Mouse (Mus musculus) liver, embryonic 15.5 days (tissue): ENCODE results near the gene Kctd18. TPM values are rescaled to one million over a fixed set of nuclear protein-coding genes. Genes with fewer than 3 reads are reported as not detected.

Source experiments
- ATAC-seq: fragments of 200-750 bp; cut with Nextera tagmentation; 2 replicates; pipeline ENCODE4 v1.8.0; 2017; ENCODE audit warnings: moderate number of reproducible peaks, mild to moderate bottlenecking, moderate library complexity; ENCODE audit not compliant: insufficient read depth
- H3K27ac ChIP-seq: fragments of 300-500 bp; sonication (generic); replicated peaks from 2 replicates; pipeline ENCODE4 v1.5.1; 2015; ENCODE audit warnings: mild to moderate bottlenecking, inconsistent platforms
- H3K27me3 ChIP-seq: fragments of 300-500 bp; sonication (generic); 2 replicates; pipeline ENCODE4 v1.6.1; 2015; ENCODE audit warnings: mild to moderate bottlenecking, inconsistent platforms
- H3K36me3 ChIP-seq: fragments of 300-500 bp; sonication (generic); replicated peaks from 2 replicates; pipeline ENCODE4 v1.6.1; 2015; ENCODE audit warnings: moderate library complexity, mild to moderate bottlenecking, inconsistent platforms
- H3K4me1 ChIP-seq: fragments of 300-500 bp; sonication (generic); replicated peaks from 2 replicates; pipeline ENCODE4 v1.6.1; 2015; ENCODE audit warnings: inconsistent platforms
- H3K4me2 ChIP-seq: fragments of 300-500 bp; sonication (generic); 2 replicates; pipeline ENCODE4 v1.6.1; 2015; ENCODE audit warnings: moderate library complexity, mild to moderate bottlenecking, inconsistent platforms
- H3K4me3 ChIP-seq: fragments of 300-500 bp; sonication (generic); replicated peaks from 2 replicates; pipeline ENCODE4 v1.5.1; 2015; ENCODE audit warnings: mild to moderate bottlenecking, inconsistent platforms
- H3K9ac ChIP-seq: fragments of 300-500 bp; sonication (generic); 2 replicates; pipeline ENCODE4 v1.6.1; 2015; ENCODE audit warnings: moderate library complexity, mild to moderate bottlenecking, inconsistent platforms
- H3K9me3 ChIP-seq: fragments of 300-500 bp; sonication (generic); replicated peaks from 2 replicates; pipeline ENCODE4 v1.6.1; 2016; ENCODE audit warnings: inconsistent platforms
- WGBS: fragments of 180-500 bp; shearing (Covaris S2); methylation state at CpG from one replicate; pipeline ENCODE4 v1.1.7; 2015; ENCODE audit warnings: mixed read lengths; ENCODE audit not compliant: insufficient replicate concordance; 5-methylcytosine and 5-hydroxymethylcytosine counted together
- polyA plus RNA-seq: library from polyadenylated mRNA; unstranded; fragments of >200 nt; fragmentation: Nextera tagmentation; extraction: Ambion mirVana; gene quantifications from 2 replicates; pipeline ENCODE4 v1.2.1, GENCODE M21; 2015

Gene Kctd18
- polyA plus RNA-seq, result 2.7 and 2.9 TPM in 2 replicates

GRCm38 (mm10) chr1:58018856-58019255 is at the start of gene Kctd18:
Gene Kctd18, minus strand, starts transcription at chr1:58018956.
- no peaks in the 10 kb centered on the region for H3K4me1 ChIP-seq
- WGBS, result 91% methylated on average over 7 of the region's 7 CpGs
- peaks cover 79% of the 10 kb centered on the region for H3K36me3 ChIP-seq
- ATAC-seq, result no peak
- H3K4me3 ChIP-seq, result no peak within 1 kb of the TSS
- no peak within 1 kb of the TSS for H3K27ac ChIP-seq
- H3K27me3 ChIP-seq, result no peaks in the 10 kb centered on the region
- no peak within 1 kb of the TSS for H3K9ac ChIP-seq
- H3K4me2 ChIP-seq, result no peak within 1 kb of the TSS
- no peaks in the 10 kb centered on the region for H3K9me3 ChIP-seq

GRCm38 (mm10) chr1:58065606-58066005 is 46.9 kb upstream of the Kctd18 start:
- Histone ChIP-seq H3K4me3 (no peak overlapping the region), H3K36me3 (no peaks in the 10 kb centered on the region), H3K27ac (no peak overlapping the region), H3K4me1 (no peaks in the 10 kb centered on the region), H3K27me3 (no peaks in the 10 kb centered on the region), H3K9ac (no peak overlapping the region), H3K4me2 (no peak overlapping the region), H3K9me3 (no peaks in the 10 kb centered on the region)
- ATAC-seq, result no peak
- 63% methylated on average over 3 of the region's 3 CpGs for WGBS

GRCm38 (mm10) chr1:58065151-58065550 is 46.4 kb upstream of the Kctd18 start:
- H3K4me1 ChIP-seq, result no peaks in the 10 kb centered on the region
- no peaks in the 10 kb centered on the region for H3K9me3 ChIP-seq
- no peak overlapping the region for H3K9ac ChIP-seq
- 75% methylated on average over 5 of the region's 5 CpGs for WGBS
- no peak overlapping the region for H3K4me2 ChIP-seq
- no peak for ATAC-seq
- H3K27ac ChIP-seq, result no peak overlapping the region
- H3K36me3 ChIP-seq, result no peaks in the 10 kb centered on the region
- H3K4me3 ChIP-seq, result no peak overlapping the region
- no peaks in the 10 kb centered on the region for H3K27me3 ChIP-seq

GRCm38 (mm10) chr1:58062131-58062530 is 43.4 kb upstream of the Kctd18 start:
- H3K27ac ChIP-seq, result no peak overlapping the region
- WGBS, result 76% methylated on average over 7 of the region's 7 CpGs
- H3K4me3 ChIP-seq, result no peak overlapping the region
- H3K36me3 ChIP-seq, result no peaks in the 10 kb centered on the region
- no peak overlapping the region for H3K4me2 ChIP-seq
- H3K27me3 ChIP-seq, result no peaks in the 10 kb centered on the region
- no peak for ATAC-seq
- H3K9ac ChIP-seq, result no peak overlapping the region
- H3K4me1 ChIP-seq, result no peaks in the 10 kb centered on the region
- no peaks in the 10 kb centered on the region for H3K9me3 ChIP-seq

GRCm38 (mm10) chr1:58058846-58059245 is 40.1 kb upstream of the Kctd18 start:
- no peak for ATAC-seq
- Histone ChIP-seq H3K9ac (no peak overlapping the region), H3K27ac (no peak overlapping the region), H3K9me3 (no peaks in the 10 kb centered on the region), H3K4me2 (no peak overlapping the region), H3K27me3 (no peaks in the 10 kb centered on the region), H3K36me3 (no peaks in the 10 kb centered on the region), H3K4me1 (no peaks in the 10 kb centered on the region), H3K4me3 (no peak overlapping the region)
- 82% methylated on average over 4 of the region's 4 CpGs for WGBS

DNA sequence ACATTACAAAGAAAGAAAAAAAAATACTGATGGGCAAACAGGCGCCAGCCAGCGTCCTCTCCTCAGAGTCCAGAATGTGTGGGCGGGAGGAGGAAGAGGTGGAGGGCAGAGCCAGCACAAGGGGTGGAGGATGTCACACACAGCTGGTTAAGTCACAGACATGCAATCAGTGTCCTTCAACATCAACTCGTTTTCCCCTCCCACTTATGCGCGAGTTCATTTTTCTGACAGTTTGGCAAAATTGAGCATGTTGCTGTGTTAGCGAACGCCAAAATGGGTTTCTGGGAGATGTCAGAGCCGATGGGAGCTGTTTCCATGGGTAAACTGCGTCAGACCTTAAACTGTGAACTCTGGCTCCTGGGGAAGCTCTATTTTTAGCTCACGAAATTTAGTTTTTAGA is 38.2 kb upstream of the Kctd18 start:
- Histone ChIP-seq H3K27ac (no peak overlapping the region), H3K4me2 (no peak overlapping the region), H3K4me3 (no peak overlapping the region), H3K36me3 (no peaks in the 10 kb centered on the region), H3K9ac (no peak overlapping the region), H3K9me3 (no peaks in the 10 kb centered on the region), H3K27me3 (no peaks in the 10 kb centered on the region), H3K4me1 (no peaks in the 10 kb centered on the region)
- ATAC-seq, result no peak
- 59% methylated on average over 11 of the region's 11 CpGs for WGBS

DNA sequence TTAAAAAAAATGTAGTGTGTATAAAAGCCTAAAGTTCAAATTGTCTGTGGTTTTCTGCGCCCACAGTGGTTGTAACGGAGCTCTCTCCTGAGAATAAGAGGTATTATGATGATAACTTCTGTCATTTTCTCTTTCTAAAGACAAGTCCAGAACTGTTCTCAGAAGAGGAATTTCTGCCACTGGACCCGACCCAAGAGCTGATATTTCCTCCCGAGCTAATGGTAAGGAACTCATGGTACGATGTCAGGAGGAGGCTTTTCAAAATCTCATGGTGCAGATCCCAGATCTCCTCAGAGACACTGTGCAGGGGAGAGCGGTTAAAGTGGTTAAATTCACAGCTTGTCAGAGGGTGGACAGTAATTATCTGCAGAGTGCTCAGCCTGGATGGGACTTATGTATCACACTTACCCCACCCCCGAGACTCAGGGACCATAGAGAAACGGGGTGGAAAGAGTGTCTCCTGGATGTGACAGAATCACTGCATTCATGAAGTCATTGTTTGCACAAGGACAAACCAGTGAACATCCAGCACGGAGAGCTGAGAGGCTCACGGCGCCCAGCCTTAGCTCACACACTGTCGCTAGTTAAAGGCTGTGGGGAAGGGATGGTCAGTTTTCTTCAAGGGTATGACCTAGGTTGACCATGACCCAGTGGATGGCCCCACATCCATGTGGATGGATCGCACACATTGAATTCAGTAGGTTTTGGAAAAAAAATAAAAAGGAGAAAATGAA is 37.5 kb upstream of the Kctd18 start:
- H3K27me3 ChIP-seq, result no peaks in the 10 kb centered on the region
- no peaks in the 10 kb centered on the region for H3K9me3 ChIP-seq
- H3K36me3 ChIP-seq, result no peaks in the 10 kb centered on the region
- 61% methylated on average over 13 of the region's 13 CpGs for WGBS
- no peak overlapping the region for H3K27ac ChIP-seq
- H3K4me2 ChIP-seq, result no peak overlapping the region
- H3K9ac ChIP-seq, result no peak overlapping the region
- no peak overlapping the region for H3K4me3 ChIP-seq
- ATAC-seq, result no peak
- H3K4me1 ChIP-seq, result no peaks in the 10 kb centered on the region

DNA sequence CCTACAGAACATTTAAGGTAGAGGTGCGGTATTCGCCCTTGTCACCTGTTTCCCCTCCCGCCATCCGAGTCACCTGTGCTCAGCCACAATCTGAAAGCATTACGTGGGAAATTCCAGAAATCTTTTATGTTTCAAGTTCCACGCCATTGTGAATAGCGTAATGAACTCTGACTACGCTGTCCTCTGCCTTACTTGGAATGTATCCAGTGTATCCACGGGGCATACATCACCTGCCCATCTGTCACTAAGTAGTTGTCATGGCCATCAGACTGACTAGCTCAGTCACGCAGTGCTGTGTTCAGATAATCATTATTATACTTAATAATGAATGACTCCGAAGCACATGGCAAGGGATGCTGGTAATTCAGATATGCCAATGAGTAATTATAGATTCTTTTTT is 36.8 kb upstream of the Kctd18 start:
- Histone ChIP-seq H3K4me1 (no peaks in the 10 kb centered on the region), H3K27me3 (no peaks in the 10 kb centered on the region), H3K27ac (no peak overlapping the region), H3K9me3 (no peaks in the 10 kb centered on the region), H3K36me3 (no peaks in the 10 kb centered on the region), H3K9ac (no peak overlapping the region), H3K4me3 (no peak overlapping the region), H3K4me2 (no peak overlapping the region)
- WGBS, result 76% methylated on average over 11 of the region's 11 CpGs
- ATAC-seq, result no peak

DNA sequence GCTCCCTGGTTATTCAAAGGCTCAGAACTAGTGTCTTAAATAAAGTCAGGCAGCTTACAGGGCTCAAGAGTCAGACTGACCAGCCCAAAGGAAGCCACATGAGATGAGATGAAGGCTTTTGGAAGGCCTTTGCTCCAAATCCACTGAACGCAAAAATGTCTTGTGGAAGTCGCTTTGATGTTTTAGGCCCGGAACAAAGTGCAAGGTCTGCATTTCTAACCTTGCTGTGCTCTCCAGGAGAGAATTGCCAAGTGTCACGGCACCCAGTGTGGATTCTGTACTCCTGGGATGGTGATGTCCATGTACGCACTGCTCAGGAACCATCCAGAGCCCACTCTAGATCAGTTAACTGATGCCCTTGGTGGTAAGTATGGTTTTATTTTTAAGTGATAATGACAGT is 30.4 kb upstream of the Kctd18 start:
- Histone ChIP-seq H3K9me3 (no peaks in the 10 kb centered on the region), H3K4me2 (no peak overlapping the region), H3K27me3 (no peaks in the 10 kb centered on the region), H3K36me3 (no peaks in the 10 kb centered on the region), H3K4me1 (no peaks in the 10 kb centered on the region), H3K9ac (no peak overlapping the region), H3K4me3 (no peak overlapping the region), H3K27ac (no peak overlapping the region)
- ATAC-seq, result no peak
- 75% methylated on average over 5 of the region's 5 CpGs for WGBS

DNA sequence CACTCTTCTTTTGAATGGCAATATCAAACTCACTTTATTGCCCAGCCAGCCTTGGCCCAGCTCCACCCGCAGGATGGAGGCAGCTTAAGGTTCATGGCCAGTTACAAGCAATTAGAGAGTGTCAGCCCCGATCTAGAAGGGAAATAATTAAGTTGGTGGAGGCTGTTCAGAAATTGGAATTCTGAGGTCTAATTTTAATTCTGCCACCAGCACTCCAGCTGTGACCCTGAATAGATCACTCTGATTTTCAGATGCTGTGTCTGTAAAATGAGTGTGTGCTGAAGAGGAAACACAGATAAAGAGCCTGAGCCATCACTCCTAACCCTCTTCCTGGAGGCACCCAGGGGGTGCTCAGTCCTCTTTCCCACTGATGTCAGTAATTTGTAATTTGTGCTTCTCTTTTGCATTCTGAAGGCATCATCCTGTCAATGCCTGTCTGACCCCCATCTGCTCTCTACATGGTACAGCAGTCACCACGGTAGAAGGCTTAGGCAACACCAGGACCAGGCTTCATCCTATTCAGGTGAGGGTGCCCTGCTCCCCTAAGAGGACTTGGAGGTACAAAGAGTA is 28.1 kb upstream of the Kctd18 start:
- no peaks in the 10 kb centered on the region for H3K9me3 ChIP-seq

DNA sequence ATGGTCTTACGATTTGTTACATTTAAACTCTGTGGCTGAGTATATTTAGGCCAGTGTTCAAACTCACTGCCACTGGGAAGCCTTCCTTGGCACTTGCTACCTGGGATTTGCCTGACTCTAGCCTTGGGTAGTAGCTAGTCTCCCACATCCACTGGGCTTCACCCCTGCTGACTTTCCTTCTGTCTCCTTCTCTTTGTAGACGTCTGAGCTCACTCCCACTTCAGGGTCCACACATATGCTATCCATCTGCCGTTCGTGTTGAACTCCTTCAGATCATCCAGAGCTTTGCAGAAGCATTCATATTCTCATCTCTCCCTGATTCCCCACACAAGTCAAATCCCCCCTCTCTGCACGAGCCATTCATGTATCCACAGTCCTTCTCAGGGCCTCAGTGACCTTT is 26.8 kb upstream of the Kctd18 start:
- no peak overlapping the region for H3K9ac ChIP-seq
- no peak for ATAC-seq
- H3K4me1 ChIP-seq, result no peaks in the 10 kb centered on the region
- no peak overlapping the region for H3K4me2 ChIP-seq
- no peaks in the 10 kb centered on the region for H3K27me3 ChIP-seq
- H3K4me3 ChIP-seq, result no peak overlapping the region
- H3K27ac ChIP-seq, result no peak overlapping the region
- H3K36me3 ChIP-seq, result no peaks in the 10 kb centered on the region
- no peaks in the 10 kb centered on the region for H3K9me3 ChIP-seq
- 61% methylated on average over 5 of the region's 5 CpGs for WGBS

More for the DNA sequence above, 28.1 kb upstream of the Kctd18 start:
- Histone ChIP-seq H3K4me2 (no peak overlapping the region), H3K27ac (no peak overlapping the region), H3K27me3 (no peaks in the 10 kb centered on the region), H3K9ac (no peak overlapping the region), H3K4me3 (no peak overlapping the region), H3K4me1 (no peaks in the 10 kb centered on the region), H3K36me3 (no peaks in the 10 kb centered on the region)
- no peak for ATAC-seq
- WGBS, result 53% methylated on average over 3 of the region's 3 CpGs

- H3K27me3 ChIP-seq, result no peaks in the 10 kb centered on the region
- H3K4me3 ChIP-seq, result no peak overlapping the region
Measured at GRCm38 (mm10) chr1:58045076-58045475, 26.3 kb upstream of the Kctd18 start.

More at GRCm38 (mm10) chr1:58045076-58045475, 26.3 kb upstream of the Kctd18 start:
- Histone ChIP-seq H3K27ac (no peak overlapping the region), H3K36me3 (no peaks in the 10 kb centered on the region), H3K4me2 (no peak overlapping the region), H3K9me3 (no peaks in the 10 kb centered on the region), H3K9ac (no peak overlapping the region), H3K4me1 (no peaks in the 10 kb centered on the region)
- ATAC-seq, result no peak
- 46% methylated on average over 3 of the region's 3 CpGs for WGBS
